Mouse (Mus musculus) lung, embryonic 14.5 days (tissue): Measurements from ENCODE around the gene Eif2ak3. TPM values are rescaled to one million over a fixed set of nuclear protein-coding genes. Genes with fewer than 3 reads are reported as not detected.
"Not testable (repeated sequence)": the region's sequence is repeated elsewhere in the genome, so short reads cannot be mapped to it uniquely, and the experiment has no call there.

ENCODE experiments used
- ATAC-seq: fragments of 200-750 bp; cut with Nextera tagmentation; 2 replicates; pipeline ENCODE4 v1.8.0; 2017; ENCODE audit warnings: mild to moderate bottlenecking, moderate TSS enrichment, moderate library complexity; ENCODE audit not compliant: insufficient read depth
- DNase-seq: peaks from one replicate; pipeline ENCODE4 v3.0.0-alpha.2; 2015
- H3K27ac ChIP-seq: fragments of 300-500 bp; sonication (generic); 2 replicates; pipeline ENCODE4 v1.5.1; 2014; ENCODE audit warnings: low read depth, mild to moderate bottlenecking, moderate library complexity
- H3K27me3 ChIP-seq: fragments of 300-500 bp; sonication (generic); 2 replicates; pipeline ENCODE4 v1.6.1; 2014; ENCODE audit warnings: low read length, control low read depth; ENCODE audit not compliant: insufficient read depth
- H3K36me3 ChIP-seq: fragments of 300-500 bp; sonication (generic); 2 replicates; pipeline ENCODE4 v1.6.1; 2014; ENCODE audit warnings: control low read depth; ENCODE audit not compliant: insufficient read depth
- H3K4me1 ChIP-seq: fragments of 300-500 bp; sonication (generic); 2 replicates; pipeline ENCODE4 v1.6.1; 2014; ENCODE audit warnings: antibody characterized with exemption, control low read depth; ENCODE audit not compliant: insufficient read depth
- H3K4me2 ChIP-seq: fragments of 300-500 bp; sonication (generic); 2 replicates; pipeline ENCODE4 v1.6.1; 2014; ENCODE audit warnings: mild to moderate bottlenecking
- H3K4me3 ChIP-seq: fragments of 300-500 bp; sonication (generic); 2 replicates; pipeline ENCODE4 v1.5.1; 2014; ENCODE audit warnings: low read depth, low read length
- H3K9ac ChIP-seq: fragments of 300-500 bp; sonication (generic); 2 replicates; pipeline ENCODE4 v1.6.1; 2014
- H3K9me3 ChIP-seq: fragments of 300-500 bp; sonication (generic); 2 replicates; pipeline ENCODE4 v1.6.1; 2016; ENCODE audit warnings: low read depth, low read length, control low read depth
- CTCF ChIP-seq: IDR thresholded peaks from 2 replicates; pipeline ENCODE4 v1.5.1; 2016; ENCODE audit warnings: antibody characterized with exemption, low read depth
- WGBS: fragments of 180-500 bp; shearing (Covaris S2); extraction: QIAGEN DNeasy Blood & Tissue Kit; methylation state at CpG from one replicate; pipeline ENCODE4 v1.1.7; 2014; 5-methylcytosine and 5-hydroxymethylcytosine counted together
- polyA plus RNA-seq: library from polyadenylated mRNA; unstranded; fragments of >200 nt; fragmentation: Nextera tagmentation; extraction: Ambion mirVana; gene quantifications from 2 replicates; pipeline ENCODE4 v1.2.1, GENCODE M21; 2014

Eif2ak3 gene
- polyA plus RNA-seq, 1 experiment from 2014 or later, result 9.7 TPM

GRCm38 (mm10) chr6:70822386-70822910 lies 21.9 kb upstream of the Eif2ak3 start:
- no peak for TF ChIP-seq CTCF
- ATAC-seq, result no peak
- Histone ChIP-seq H3K27me3 (no peaks in the 10 kb centered on the region), H3K36me3 (no peaks in the 10 kb centered on the region), H3K9ac (no peak overlapping the region), H3K4me2 (no peak overlapping the region), H3K4me3 (no peak overlapping the region), H3K27ac (no peak overlapping the region), H3K9me3 (no peaks in the 10 kb centered on the region), H3K4me1 (no peaks in the 10 kb centered on the region)
- 56% methylated on average over 5 of the region's 5 CpGs for WGBS
- DNase-seq, result no peak

GRCm38 (mm10) chr6:70823277-70823676 lies 21.0 kb upstream of the Eif2ak3 start:
- not testable (repeated sequence) for H3K4me3 ChIP-seq, H3K27ac ChIP-seq, DNase-seq, H3K36me3 ChIP-seq, H3K4me1 ChIP-seq, ATAC-seq, H3K9ac ChIP-seq, H3K9me3 ChIP-seq, H3K27me3 ChIP-seq, H3K4me2 ChIP-seq
- 57% methylated on average over 4 of the region's 4 CpGs for WGBS

GRCm38 (mm10) chr6:70824085-70824986 lies 20.0 kb upstream of the Eif2ak3 start:
- Histone ChIP-seq H3K27ac (no peak overlapping the region), H3K27me3 (no peaks in the 10 kb centered on the region), H3K4me2 (peak overlapping the region; percentile 70), H3K4me1 (no peaks in the 10 kb centered on the region), H3K9me3 (no peaks in the 10 kb centered on the region), H3K36me3 (no peaks in the 10 kb centered on the region), H3K4me3 (peak overlapping the region; percentile 35), H3K9ac (peak overlapping the region; percentile 52)
- DNase-seq (peak; percentile 69), ATAC-seq (peak; percentile 93)
- TF ChIP-seq CTCF, result no peak
- 8% methylated on average over 23 of the region's 23 CpGs for WGBS

GRCm38 (mm10) chr6:70824987-70825337 lies 19.4 kb upstream of the Eif2ak3 start:
- no peak overlapping the region for H3K27ac ChIP-seq
- no peaks in the 10 kb centered on the region for H3K4me1 ChIP-seq
- WGBS, result 30% methylated on average over 4 of the region's 4 CpGs
- no peak overlapping the region for H3K9ac ChIP-seq
- peak overlapping the region; percentile 35 for H3K4me3 ChIP-seq
- no peaks in the 10 kb centered on the region for H3K27me3 ChIP-seq
- ATAC-seq (no peak), DNase-seq (no peak)
- H3K4me2 ChIP-seq, result peak overlapping the region; percentile 70
- TF ChIP-seq CTCF, result no peak
- H3K36me3 ChIP-seq, result no peaks in the 10 kb centered on the region
- H3K9me3 ChIP-seq, result no peaks in the 10 kb centered on the region

GRCm38 (mm10) chr6:70829451-70829850 lies 14.9 kb upstream of the Eif2ak3 start:
- ATAC-seq, result no peak
- Histone ChIP-seq H3K4me2 (no peak overlapping the region), H3K4me1 (no peaks in the 10 kb centered on the region), H3K36me3 (no peaks in the 10 kb centered on the region), H3K4me3 (no peak overlapping the region), H3K27me3 (no peaks in the 10 kb centered on the region), H3K9me3 (no peaks in the 10 kb centered on the region), H3K9ac (no peak overlapping the region), H3K27ac (no peak overlapping the region)
- WGBS, result 68% methylated on average over 2 of the region's 2 CpGs
- TF ChIP-seq CTCF, result no peak
- DNase-seq, result no peak

GRCm38 (mm10) chr6:70830552-70830951 lies 13.8 kb upstream of the Eif2ak3 start:
- DNase-seq (no peak), ATAC-seq (no peak)
- no peak overlapping the region for H3K4me3 ChIP-seq
- TF ChIP-seq CTCF, result no peak
- H3K9ac ChIP-seq, result no peak overlapping the region
- no peaks in the 10 kb centered on the region for H3K9me3 ChIP-seq
- WGBS, result 72% methylated on average over 3 of the region's 3 CpGs
- H3K27me3 ChIP-seq, result no peaks in the 10 kb centered on the region
- no peaks in the 10 kb centered on the region for H3K4me1 ChIP-seq
- no peak overlapping the region for H3K4me2 ChIP-seq
- H3K36me3 ChIP-seq, result no peaks in the 10 kb centered on the region
- no peak overlapping the region for H3K27ac ChIP-seq

GRCm38 (mm10) chr6:70831179-70831839 lies 13.0 kb upstream of the Eif2ak3 start:
- Histone ChIP-seq H3K27me3 (no peaks in the 10 kb centered on the region), H3K4me2 (no peak overlapping the region), H3K9me3 (no peaks in the 10 kb centered on the region), H3K27ac (no peak overlapping the region), H3K9ac (no peak overlapping the region), H3K36me3 (no peaks in the 10 kb centered on the region), H3K4me1 (no peaks in the 10 kb centered on the region), H3K4me3 (no peak overlapping the region)
- ATAC-seq, result no peak
- no peak for DNase-seq
- 69% methylated on average over 10 of the region's 10 CpGs for WGBS
- TF ChIP-seq CTCF, result no peak
